Comparison of ENCODE assay signal across 16 mouse cellular contexts in genomic region chr8:45970894-45971293, GRCm38 (mm10). TPM values are rescaled to one million over a fixed set of nuclear protein-coding genes. Genes with fewer than 3 reads are reported as not detected.
DNase-seq lines count a peak whose midpoint lies in the region; ATAC-seq and TF ChIP-seq lines count a peak whose summit lies in the region.
"Had no signal": no experiment of that assay in that cellular context is flagged by ENCODE, and none has a peak within 500 bp of the region (broad histone marks: within the 10 kb centered on the region; RNA-seq: fewer than 3 reads in every experiment).

No protein-coding gene starts in this region.

- H3K9me3 ChIP-seq in forebrain, postnatal 0 days (ENCODE audit: low read length) = no peaks in the 10 kb centered on the region
- no peaks in the 10 kb centered on the region for H3K9me3 ChIP-seq in forebrain, embryonic 15.5 days
- H3K9me3 ChIP-seq: heart, embryonic 15.5 days had no signal

- no peak for DNase-seq in forebrain, postnatal 0 days
- DNase-seq in lung, adult 2 months = no peak
- no peak for DNase-seq in lung, postnatal 10 days
- DNase-seq in B cell, adult 2 months = peak; percentile 9 to 26
- no peak for DNase-seq in brain, embryonic 14.5 days (ENCODE audit: low read depth)
- no peak for DNase-seq in Muller cell, postnatal 12 days (ENCODE audit: inconsistent ontology term)
- no peak for DNase-seq in ovary, adult 18-20 months (ENCODE audit: low spot score)
- DNase-seq: cerebellum, adult 11-12 months; gastrocnemius, postnatal 36 days had no signal

- 96% methylated on average over 12 of the region's 12 CpGs for WGBS in forebrain, postnatal 0 days
- WGBS in forebrain, embryonic 15.5 days = 94% methylated on average over 12 of the region's 12 CpGs
- WGBS in lung, adult 2 months = 94% methylated on average over 12 of the region's 12 CpGs

- H3K4me1 ChIP-seq in forebrain, postnatal 0 days (ENCODE audit: insufficient read depth) = peaks cover 2% of the 10 kb centered on the region
- peaks cover 12% of the 10 kb centered on the region for H3K4me1 ChIP-seq in forebrain, embryonic 15.5 days
- H3K4me1 ChIP-seq in lung, adult 2 months (ENCODE audit: control insufficient read depth, insufficient read depth, low read length) = no peaks in the 10 kb centered on the region

- no peak for ATAC-seq in forebrain, postnatal 0 days
- no peak for ATAC-seq in forebrain, embryonic 15.5 days (replicated peaks)
- ATAC-seq: forebrain, embryonic 16.5 days had no signal

- no peak overlapping the region for H3K27ac ChIP-seq in forebrain, postnatal 0 days (ENCODE audit: low read depth, low read length)
- no peak overlapping the region for H3K27ac ChIP-seq in forebrain, embryonic 15.5 days (replicated peaks)
- H3K27ac ChIP-seq: heart, embryonic 15.5 days; hindbrain, embryonic 14.5 days had no signal

- peak; percentile 34 for TF ChIP-seq CTCF in forebrain, postnatal 0 days (IDR thresholded peaks at IDR 0.05; ENCODE audit: low read depth)
- peak; percentile 16; the same call in 1 of the 2 replicates for TF ChIP-seq CTCF in lung, adult 2 months (IDR thresholded peaks at IDR 0.05; ENCODE audit: insufficient read depth, low read length)
- TF ChIP-seq CTCF in brain, embryonic 14.5 days (IDR thresholded peaks at IDR 0.05; ENCODE audit: borderline replicate concordance, extremely low read depth, insufficient read depth, insufficient read length) = peak; percentile 11; the same call in 1 of the 2 replicates

- no peak overlapping the region for H3K4me3 ChIP-seq in forebrain, postnatal 0 days (ENCODE audit: low read depth, low read length)
- H3K4me3 ChIP-seq in forebrain, embryonic 15.5 days = no peak overlapping the region
- no peak overlapping the region for H3K4me3 ChIP-seq in lung, adult 2 months (replicated peaks; ENCODE audit: extremely low read depth, low read depth, low read length)
- H3K4me3 ChIP-seq: heart, embryonic 15.5 days had no signal

- no peak overlapping the region for H3K4me2 ChIP-seq in forebrain, postnatal 0 days (ENCODE audit: low read depth)
- no peak overlapping the region for H3K4me2 ChIP-seq in forebrain, embryonic 15.5 days (replicated peaks)
- H3K4me2 ChIP-seq: heart, embryonic 15.5 days; hindbrain, embryonic 14.5 days had no signal

- no peaks in the 10 kb centered on the region for H3K36me3 ChIP-seq in forebrain, postnatal 0 days (ENCODE audit: insufficient read depth)
- no peaks in the 10 kb centered on the region for H3K36me3 ChIP-seq in forebrain, embryonic 15.5 days
- H3K36me3 ChIP-seq: heart, embryonic 15.5 days had no signal

- no peak overlapping the region for H3K9ac ChIP-seq in forebrain, postnatal 0 days
- no peak overlapping the region for H3K9ac ChIP-seq in forebrain, embryonic 15.5 days (replicated peaks)
- H3K9ac ChIP-seq: heart, embryonic 15.5 days; hindbrain, embryonic 14.5 days had no signal

- H3K27me3 ChIP-seq in forebrain, postnatal 0 days (ENCODE audit: insufficient read depth, low read length) = no peaks in the 10 kb centered on the region
- no peaks in the 10 kb centered on the region for H3K27me3 ChIP-seq in forebrain, embryonic 15.5 days
- H3K27me3 ChIP-seq: heart, embryonic 15.5 days had no signal

- no peak for TF ChIP-seq POLR2A in lung, adult 2 months (IDR thresholded peaks at IDR 0.05; ENCODE audit: borderline replicate concordance, extremely low read depth, low read depth, low read length)
- TF ChIP-seq POLR2A in brain, embryonic 14.5 days (IDR thresholded peaks at IDR 0.05; ENCODE audit: borderline replicate concordance, extremely low read depth, insufficient read depth, insufficient read length, poor library complexity, severe bottlenecking) = no peak

RNA-seq across cellular contexts. Expression of gene 1700029J07Rik, which starts 4.2 kb away (rescaled TPM):
- total RNA-seq in forebrain, postnatal 0 days (2014; rRNA removed) = 2.8 and 3.2 TPM in 2 replicates
- 3.0 and 4.2 TPM in 2 replicates for polyA plus RNA-seq in forebrain, postnatal 0 days (2015; fragmentation: Nextera tagmentation; extraction: Ambion mirVana)
- polyA plus RNA-seq in forebrain, embryonic 15.5 days (2015; fragmentation: Nextera tagmentation; extraction: Ambion mirVana) = 3.8 and 4.4 TPM in 2 replicates
- polyA plus RNA-seq in lung, adult 2 months (2012; rRNA removed) = 1.1 and 1.2 TPM in 2 replicates
- 3.9 and 4.3 TPM in 2 replicates for polyA plus RNA-seq in brain, embryonic 14.5 days (2012; rRNA removed)

RNA-seq across cellular contexts. Expression of gene Ufsp2, which starts 4.4 kb away (rescaled TPM):
- total RNA-seq in forebrain, postnatal 0 days (2014; rRNA removed) = 30.0 and 39.5 TPM in 2 replicates
- polyA plus RNA-seq in forebrain, postnatal 0 days (2015; fragmentation: Nextera tagmentation; extraction: Ambion mirVana) = 47.2 and 48.5 TPM in 2 replicates
- 60.3 and 60.9 TPM in 2 replicates for polyA plus RNA-seq in forebrain, embryonic 15.5 days (2015; fragmentation: Nextera tagmentation; extraction: Ambion mirVana)
- 7.6 and 15.5 TPM in 2 replicates for polyA plus RNA-seq in lung, adult 2 months (2012; rRNA removed)
- 36.9 and 38.3 TPM in 2 replicates for polyA plus RNA-seq in brain, embryonic 14.5 days (2012; rRNA removed)

RNA-seq across cellular contexts. Expression of gene Lrp2bp, which starts 28.2 kb away (rescaled TPM):
- 0.29 and 0.31 TPM in 2 replicates for total RNA-seq in forebrain, postnatal 0 days (2014; rRNA removed)
- 0.22 and 0.25 TPM in 2 replicates for polyA plus RNA-seq in forebrain, postnatal 0 days (2015; fragmentation: Nextera tagmentation; extraction: Ambion mirVana)
- polyA plus RNA-seq in forebrain, embryonic 15.5 days (2015; fragmentation: Nextera tagmentation; extraction: Ambion mirVana) = 0.42 and 0.45 TPM in 2 replicates
- 0.35 and 0.45 TPM in 2 replicates for polyA plus RNA-seq in lung, adult 2 months (2012; rRNA removed)
- polyA plus RNA-seq in brain, embryonic 14.5 days (2012; rRNA removed) = 0.16 and 0.29 TPM in 2 replicates

RNA-seq across cellular contexts. Expression of gene Ankrd37, which starts 34.6 kb away (rescaled TPM):
- 8.3 and 10.5 TPM in 2 replicates for total RNA-seq in forebrain, postnatal 0 days (2014; rRNA removed)
- polyA plus RNA-seq in forebrain, postnatal 0 days (2015; fragmentation: Nextera tagmentation; extraction: Ambion mirVana) = 12.9 and 14.5 TPM in 2 replicates
- polyA plus RNA-seq in forebrain, embryonic 15.5 days (2015; fragmentation: Nextera tagmentation; extraction: Ambion mirVana) = 24.7 and 29.6 TPM in 2 replicates
- polyA plus RNA-seq in lung, adult 2 months (2012; rRNA removed) = 2.6 and 3.9 TPM in 2 replicates
- 18.3 and 19.8 TPM in 2 replicates for polyA plus RNA-seq in brain, embryonic 14.5 days (2012; rRNA removed)

RNA-seq across cellular contexts. Expression of gene Ccdc110, which starts 36.5 kb away (rescaled TPM):
- total RNA-seq in forebrain, postnatal 0 days (2014; rRNA removed) = 0.38 and 0.46 TPM in 2 replicates
- 0.46 and 0.47 TPM in 2 replicates for polyA plus RNA-seq in forebrain, postnatal 0 days (2015; fragmentation: Nextera tagmentation; extraction: Ambion mirVana)
- polyA plus RNA-seq in forebrain, embryonic 15.5 days (2015; fragmentation: Nextera tagmentation; extraction: Ambion mirVana) = 0.38 TPM in 1 of 2 replicates, not detected in the other
- polyA plus RNA-seq in lung, adult 2 months (2012; rRNA removed) = 0.14 TPM in 1 of 2 replicates, not detected in the other
- 0.09 and 0.11 TPM in 2 replicates for polyA plus RNA-seq in brain, embryonic 14.5 days (2012; rRNA removed)
- total RNA-seq: adrenal gland, postnatal 4 days; gastrocnemius, postnatal 36 days had no signal
- polyA plus RNA-seq: C2C12; heart, embryonic 15.5 days; hindbrain, embryonic 14.5 days; kidney, embryonic 16.5 days had no signal

Comparison
In these comparisons a context has a peak if more than half of its experiments do, and no peak if none do; other contexts are left out.
1. DNase-seq: peak in B cell, adult 2 months (2 of 2); none in forebrain, postnatal 0 days (single experiment), lung, adult 2 months (single experiment), lung, postnatal 10 days (single experiment), brain, embryonic 14.5 days (single experiment), Muller cell, postnatal 12 days (single experiment) and ovary, adult 18-20 months (single experiment).
2. Peak in every context shown above with its lines, with median percentiles within 50 percentile points of each other: CTCF ChIP-seq.